Mouse (Mus musculus) ovary, adult 18-20 months (tissue): ENCODE results near the gene Gnai3.

Source experiments
- DNase-seq: peaks from one replicate; pipeline ENCODE4 v3.0.0; 2022; ENCODE audit warnings: low spot score, mixed read lengths

Gene Gnai3

DNA sequence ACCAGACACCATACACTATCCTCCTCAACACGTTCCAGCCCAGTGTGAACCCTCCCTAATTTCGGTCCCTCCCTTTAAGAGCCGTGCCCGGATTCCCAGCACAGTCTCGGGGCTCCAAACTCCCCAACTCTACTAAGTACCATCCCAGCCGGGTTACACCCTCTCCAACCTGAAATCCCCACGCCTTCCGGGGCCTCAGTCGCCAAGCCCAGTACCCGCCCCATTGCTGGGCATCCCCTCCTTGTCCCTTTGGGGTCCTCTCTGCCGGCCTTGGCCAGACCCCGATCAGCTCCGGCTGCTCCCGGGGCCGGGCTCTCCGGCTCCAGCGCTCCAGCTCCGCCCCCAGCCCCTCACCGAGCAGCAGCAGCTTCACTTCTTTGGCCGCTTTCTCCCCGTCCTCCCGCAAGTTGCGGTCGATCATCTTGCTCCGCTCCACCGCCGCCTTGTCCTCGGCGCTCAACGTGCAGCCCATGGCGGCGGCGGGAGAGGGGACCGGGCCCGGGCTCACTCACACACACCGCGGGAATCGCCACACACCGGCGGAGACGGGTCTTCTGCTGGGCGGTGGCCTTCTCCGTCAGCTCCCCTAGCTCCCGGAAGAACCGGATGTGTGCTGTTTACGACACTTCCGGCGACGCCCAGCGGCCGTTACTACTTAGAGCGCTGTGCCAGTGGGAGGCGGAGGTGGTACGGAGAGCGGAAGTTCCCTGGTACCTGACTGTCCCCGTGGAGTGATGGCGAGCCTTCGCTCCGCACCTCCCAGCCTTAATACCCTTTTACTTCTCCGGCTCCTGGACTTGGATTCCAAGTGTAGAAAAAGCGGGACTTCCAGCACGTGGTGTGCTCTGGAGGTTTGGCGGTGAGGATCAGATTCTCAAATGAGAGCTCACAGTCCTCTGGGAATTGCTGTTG lies at the start of gene Gnai3:
Gnai3 (minus strand) TSS at position 613 of the 912 bp plus-strand sequence.
- peak; percentile 83 for DNase-seq

DNA sequence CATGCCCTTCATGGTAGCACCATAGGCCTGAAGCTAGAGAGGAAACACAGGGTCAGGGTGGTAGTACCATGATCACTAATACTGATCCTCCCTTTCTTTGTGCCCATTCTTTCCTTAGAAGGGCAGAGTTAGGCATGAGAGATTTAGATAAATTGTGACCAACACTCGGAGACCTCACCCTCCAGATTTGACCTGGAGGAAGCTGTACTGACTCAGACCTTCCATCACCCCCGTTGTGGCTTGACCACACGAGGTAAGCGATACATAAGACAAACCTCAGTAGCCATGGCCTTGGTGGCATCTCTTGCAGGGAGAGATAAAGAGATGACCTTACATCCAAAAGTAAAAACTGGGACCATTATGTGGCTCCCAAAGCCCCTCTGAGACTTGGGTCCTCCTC lies 49.3 kb upstream of the Gnai3 start:
- no peak for DNase-seq

DNA sequence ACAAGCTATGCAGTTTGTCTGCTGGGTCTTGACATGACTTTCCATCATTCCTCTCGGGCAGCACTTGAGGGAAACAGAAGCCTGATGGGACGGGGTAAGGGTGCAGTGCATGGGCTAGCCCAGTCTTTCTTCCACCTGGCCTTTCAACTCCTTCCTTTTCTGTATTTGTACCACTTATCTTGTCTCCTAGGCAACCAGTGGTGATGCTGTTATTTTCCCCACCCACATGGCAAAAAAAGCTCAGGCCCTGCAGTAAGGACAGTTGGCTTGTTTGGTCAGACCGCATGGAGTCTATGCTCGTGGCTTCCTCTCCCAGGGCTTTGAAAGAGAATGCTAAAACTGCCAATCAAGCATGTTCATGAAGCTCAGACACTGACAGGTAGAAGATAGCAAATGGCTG lies 47.7 kb upstream of the Gnai3 start:
- no peak for DNase-seq

DNA sequence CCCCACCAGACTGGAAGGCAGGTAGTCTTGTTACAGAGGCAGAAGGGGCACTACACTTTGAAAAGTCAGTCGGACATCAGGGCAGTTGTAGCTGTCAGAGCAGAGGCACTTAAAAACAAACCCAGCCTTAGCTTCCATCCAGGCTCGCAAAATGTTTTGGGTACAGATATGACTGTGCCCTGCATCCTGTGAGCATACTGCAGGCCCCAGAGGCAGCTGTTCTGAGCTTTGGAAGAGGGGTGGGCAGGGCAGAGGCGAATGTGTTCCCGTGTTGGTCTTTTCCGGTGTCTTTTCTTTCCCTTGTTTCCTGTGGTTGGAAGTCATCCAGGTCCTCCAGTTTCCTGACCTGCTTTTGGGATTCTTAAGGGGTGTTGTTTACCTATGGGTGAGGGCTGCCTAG lies 44.0 kb upstream of the Gnai3 start:
- DNase-seq, result no peak

DNA sequence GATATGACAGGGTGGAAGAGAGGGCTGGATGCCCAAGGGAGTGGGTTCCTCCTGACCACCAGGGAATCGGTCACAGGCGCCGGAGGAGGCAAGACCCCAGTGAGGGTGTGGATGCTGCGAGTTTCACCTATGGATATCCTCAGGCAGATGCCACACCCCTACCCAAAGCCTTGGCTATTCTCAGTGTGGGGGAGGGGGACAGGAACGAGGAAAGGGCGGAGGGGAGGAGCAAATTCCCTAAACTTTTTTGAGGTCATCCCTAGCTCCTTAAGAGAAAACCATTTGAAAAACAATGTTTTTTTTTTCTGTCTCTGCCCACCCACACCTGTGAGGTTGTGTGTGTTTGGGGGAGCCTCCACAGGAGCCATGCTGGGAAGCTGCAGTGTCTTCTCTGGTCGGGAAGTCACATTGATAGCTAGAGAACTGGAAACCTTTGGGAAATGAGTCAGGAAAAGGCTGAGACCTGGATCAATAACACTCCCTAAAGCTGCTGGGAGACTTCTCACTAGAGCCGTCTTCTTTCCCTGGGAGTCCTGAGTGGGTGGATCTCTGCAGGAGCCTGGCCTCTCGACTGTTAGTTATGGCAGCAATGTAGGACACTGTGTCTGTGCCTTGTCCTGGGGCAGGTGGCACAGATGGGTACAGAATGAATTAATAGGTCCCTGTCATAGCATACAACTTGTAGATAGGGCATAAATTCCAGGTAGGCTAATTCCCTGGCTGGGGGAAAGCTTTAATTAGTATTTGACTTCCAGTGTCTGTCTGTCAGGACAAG lies 43.0 kb upstream of the Gnai3 start:
- DNase-seq, result no peak

DNA sequence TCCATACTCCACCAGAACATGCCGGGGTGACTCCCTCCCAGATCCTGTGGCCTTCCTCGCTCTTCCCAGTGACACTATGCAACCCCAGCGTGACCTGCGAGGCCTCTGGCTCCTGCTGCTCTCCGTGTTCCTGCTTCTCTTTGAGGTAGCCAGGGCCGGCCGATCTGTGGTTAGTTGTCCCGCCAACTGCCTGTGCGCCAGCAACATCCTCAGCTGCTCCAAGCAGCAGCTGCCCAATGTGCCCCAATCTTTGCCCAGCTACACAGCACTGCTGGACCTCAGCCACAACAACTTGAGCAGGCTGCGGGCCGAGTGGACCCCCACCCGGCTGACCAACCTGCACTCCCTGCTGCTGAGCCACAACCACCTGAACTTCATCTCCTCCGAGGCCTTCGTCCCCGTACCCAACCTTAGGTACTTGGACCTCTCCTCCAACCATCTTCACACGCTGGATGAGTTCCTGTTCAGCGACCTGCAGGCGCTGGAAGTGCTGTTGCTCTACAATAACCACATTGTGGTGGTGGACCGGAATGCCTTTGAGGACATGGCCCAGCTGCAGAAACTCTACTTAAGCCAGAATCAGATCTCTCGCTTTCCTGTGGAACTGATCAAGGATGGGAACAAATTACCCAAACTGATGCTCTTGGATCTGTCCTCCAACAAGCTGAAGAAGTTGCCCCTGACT lies 41.3 kb upstream of the Gnai3 start:
- DNase-seq, result no peak

DNA sequence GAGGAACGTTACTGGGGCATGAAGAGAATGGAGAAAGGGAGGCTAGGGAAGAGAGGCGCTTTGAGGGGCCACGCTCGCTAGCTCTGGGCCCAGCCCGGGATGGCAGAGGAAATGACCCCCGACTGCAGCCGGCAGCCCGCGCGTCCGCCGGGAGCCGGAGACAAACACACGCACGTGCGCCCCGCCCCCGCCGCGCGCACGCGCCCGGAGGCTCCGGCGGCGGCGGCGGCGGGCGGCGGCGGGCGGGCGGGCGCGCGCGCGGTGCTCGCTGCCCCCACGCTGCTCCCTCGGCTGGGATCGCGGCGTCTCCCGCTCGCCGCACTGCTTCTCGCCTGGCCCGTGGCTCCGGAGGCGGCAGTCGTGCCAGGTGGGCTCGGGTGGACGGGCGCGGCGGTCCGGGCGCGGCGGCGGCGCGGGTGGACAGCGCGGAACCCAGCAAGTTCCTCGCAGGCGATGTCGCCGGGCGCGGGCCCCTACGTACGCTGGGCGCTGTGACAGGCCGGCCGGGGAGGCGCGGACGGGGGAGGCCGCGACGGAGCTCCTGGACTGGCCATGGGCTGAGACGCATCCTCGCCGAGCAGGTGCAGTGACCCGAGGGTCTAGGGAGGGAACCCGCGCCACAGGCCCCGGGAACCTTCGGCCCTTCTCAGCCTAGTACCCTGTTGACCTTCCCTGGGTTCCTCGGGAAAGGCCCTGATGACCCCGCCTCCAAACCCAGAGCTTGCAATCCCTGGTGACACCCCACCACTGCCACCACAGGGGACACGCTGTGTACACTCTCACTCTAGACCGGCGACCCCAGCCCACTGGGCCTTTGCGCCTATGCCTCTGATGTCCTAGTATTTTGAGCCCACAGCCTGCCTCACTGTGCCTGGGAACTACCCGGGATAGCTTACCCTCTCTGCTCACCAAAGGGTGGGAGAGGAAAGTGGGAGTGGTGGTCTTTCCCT lies 40.4 kb upstream of the Gnai3 start, which contains the start of gene Amigo1:
Amigo1 (plus strand) TSS at position 238 of the 950 bp plus-strand sequence.
- DNase-seq, result no peak

DNA sequence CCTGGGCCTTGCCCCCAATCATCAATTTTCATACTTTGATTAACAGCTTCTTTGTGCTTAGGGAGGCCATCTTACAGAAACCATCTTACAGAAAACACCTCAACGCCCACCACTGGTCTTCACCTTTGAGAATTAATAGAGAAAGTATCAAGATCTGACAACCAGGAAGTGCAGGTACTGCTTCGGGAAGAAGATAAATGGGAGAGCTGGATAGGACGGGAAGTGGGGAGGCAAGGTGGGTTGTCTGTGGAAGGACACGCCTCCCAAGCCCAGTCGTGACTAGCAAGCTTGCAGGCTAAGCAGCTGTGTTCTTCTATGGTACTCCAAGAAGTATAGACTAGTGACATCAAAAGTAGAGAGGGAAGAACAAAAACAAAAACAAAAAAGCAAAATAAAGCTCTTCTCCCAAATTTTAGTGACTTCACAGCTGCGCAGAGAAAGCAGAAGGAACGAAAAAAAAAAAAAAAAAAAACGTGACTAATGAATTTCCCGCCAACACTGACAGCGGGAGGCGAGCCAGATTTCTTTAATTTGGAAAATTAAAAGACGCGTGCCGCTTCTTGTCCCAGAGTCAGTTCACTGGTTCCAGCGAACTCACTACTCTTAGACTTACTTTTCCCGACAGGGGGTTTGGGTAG lies 39.6 kb upstream of the Gnai3 start:
- DNase-seq, result no peak

DNA sequence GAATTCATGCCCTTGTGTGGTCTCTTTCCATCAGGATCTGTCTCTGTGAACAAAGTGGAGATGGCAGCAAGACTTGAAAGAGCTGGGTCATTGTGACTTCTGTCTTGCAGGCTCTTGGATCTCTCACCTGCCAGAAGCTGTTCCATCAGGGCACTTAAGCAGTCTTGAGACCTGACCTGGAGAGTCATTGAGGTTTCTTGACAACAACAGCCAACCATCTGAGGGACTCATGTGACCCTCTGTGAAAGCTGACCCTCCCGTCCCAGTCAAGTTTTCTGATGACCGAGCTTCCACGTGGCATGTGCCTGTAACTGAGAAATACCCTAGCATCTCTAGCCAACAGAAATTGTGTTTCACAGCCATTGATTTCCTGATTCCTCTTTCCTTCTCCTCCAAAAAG lies 38.8 kb upstream of the Gnai3 start:
- no peak for DNase-seq

DNA sequence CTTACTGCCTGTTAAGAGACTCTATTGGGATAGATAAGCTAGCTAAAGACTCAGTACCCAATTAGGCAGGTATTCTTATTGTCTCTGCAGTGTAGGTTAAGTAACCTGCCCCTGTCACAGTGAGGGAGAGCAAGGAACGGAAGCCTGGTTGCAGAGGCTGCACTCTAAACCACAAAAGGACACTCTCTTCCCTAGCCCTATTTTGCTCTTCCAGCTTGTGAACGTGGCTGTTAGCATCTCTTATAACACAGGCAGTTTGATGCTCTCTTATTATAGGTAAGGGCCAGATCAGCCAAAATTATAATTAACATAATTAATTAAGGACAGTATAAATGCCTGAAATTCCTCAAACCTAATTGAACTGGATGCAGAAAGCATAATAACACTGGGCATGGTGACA lies 34.6 kb upstream of the Gnai3 start:
- DNase-seq, result no peak

DNA sequence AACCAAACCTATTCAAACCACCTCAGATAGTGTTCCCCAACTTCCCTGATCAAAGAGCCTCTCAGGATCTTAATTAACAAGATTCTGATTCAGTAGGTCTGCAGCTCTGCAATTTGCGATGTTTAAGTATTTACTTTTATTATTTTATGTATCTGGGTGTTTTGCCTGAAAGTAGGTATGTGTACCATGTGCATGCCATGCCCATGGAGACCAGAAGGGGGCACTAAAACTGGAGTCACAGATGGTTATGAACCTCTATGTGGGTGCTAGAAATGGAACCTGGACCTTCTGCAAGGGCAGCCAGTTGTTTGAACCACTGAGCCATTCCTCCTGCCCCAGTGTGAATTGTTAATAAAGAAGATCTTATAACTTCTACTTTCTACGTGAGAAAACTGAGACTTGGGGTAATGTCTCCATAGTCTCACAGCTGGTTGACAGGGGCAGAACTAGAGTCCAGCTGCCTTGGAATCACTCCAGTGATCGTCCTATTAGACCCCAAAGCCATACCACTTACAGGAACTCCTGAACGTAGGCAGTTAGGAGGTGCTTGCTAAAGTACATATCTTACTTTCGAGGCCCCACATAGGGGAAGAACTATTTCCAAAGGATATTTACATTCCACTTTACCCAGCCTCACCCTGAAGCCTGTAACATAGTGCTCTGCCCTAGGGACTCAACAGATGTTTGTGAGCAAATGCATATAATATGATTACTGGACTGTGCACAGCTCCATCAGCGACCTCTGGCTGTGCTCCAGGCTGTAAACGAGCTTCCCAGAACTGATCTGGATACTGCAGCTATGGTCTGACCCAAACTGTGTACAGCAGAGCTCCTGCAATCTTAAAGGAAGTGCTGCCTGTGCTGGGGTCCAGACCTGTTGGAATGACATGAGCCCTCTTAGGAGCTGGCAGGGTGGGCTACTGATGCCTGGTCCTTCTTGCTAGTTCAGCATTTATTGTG lies 33.1 kb upstream of the Gnai3 start:
- DNase-seq, result no peak

DNA sequence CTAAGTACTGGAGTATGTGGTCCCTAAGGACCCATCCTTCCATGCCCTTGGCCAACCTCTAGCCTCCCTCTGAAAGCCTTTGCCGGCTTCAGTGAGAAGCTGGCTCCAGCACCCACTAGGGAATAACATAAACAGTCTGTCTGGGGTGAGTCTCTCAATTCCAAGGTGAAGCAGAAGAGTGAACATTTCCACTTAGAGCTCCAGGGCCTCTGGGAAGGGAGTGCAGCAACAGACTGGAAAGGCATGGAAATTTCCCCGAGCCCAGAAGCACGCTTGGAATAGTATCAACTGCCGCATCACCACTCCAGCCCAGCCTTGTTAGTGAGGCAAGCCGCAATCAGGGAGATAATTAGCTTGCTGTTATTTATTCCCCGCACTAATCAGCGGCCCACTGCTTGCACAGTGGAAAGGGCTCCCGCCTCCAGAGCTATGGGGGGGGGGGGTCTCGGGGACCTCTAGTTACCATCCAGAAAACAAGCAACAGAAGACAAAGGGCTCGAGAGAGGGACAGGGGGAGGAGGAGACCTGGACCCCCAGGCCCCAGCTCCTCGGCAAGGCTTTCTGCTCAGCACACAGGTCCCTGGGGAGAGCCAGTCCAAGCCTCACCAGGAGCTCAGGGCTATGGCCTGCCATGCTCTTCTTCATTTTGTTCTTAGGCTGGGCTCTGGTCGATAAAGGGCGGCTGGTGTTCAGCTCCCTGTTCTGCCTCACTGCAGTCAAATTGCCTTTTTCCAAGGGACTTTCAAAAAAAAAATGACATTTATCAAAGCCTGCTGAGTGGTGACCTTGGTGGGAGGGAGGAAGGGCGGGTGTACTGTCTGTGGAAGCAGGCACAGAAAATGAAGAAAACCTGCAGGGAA lies 29.0 kb upstream of the Gnai3 start:
- DNase-seq, result peak; percentile 64

DNA sequence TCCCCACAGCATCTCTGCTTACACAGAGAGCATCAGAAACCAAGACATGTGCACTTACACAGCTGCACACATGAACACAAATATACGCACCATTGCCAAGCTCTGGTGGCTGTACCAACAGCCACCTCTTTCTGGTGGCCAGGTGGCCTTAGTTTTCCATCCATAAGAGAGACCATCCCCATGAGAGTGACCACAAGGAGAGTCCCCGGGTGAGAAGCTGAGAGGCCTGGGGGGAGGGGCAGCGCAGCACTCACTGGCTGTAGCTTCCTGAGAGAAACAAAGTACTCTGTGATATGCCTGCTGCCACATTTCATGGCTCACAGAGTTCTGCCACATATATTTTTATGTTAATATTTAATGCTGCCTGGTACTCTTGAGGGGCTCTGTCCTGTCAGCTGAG lies 23.3 kb upstream of the Gnai3 start:
- no peak for DNase-seq

DNA sequence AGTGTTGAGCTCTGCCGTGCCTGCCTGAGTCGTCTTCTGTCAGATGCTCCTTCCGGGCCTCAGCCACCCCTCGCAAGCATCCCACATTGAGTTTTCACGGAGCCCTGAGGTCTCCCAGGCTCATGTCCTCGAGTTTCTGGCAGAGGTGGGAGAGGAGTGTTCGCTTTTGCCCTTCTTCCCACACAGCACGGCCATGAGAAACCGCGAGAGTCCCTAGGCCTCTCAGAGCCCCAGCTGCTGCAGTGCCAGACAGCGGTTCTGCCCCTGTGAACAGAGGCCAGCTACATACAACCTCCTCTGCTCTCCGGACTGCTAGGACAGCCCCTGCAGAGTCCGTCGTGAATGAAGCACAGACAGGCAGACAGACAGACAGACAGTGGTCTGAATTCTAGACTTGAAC lies 21.6 kb upstream of the Gnai3 start:
- no peak for DNase-seq

DNA sequence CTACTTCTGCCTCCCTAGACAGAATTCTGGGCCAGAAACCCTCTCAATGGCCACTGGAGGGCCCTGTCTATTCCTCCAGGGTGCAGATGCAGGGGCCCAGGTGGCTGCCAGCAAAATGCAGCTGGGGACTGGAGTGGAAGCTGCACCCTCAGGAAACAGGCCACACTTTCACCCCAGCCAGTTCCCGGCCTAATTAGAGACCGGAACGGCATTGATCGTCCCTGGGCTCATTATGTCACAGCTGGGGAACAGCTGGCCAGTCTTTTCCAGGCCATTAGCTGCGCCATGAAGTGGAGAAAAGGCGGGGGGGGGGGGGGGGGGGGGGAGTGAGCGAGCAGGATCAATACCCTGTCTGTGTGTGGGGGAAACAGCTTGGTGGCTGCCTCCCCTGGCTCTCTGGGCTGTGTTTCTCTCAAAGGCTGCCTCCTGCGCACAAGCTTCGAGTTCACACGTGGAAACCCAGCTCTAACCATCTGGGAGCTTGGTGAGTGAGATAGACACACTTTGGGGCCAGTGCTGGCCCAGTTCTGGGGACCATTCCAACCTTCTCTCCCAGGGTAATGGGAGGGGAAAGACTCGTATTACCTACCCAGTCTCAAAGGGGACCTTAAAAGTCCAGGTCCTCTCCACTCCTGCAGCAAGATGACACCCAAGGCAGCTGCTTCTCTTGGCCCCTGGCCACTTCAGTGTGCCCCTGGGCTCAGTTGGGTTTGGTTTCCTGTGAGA lies 20.7 kb upstream of the Gnai3 start:
- no peak for DNase-seq

DNA sequence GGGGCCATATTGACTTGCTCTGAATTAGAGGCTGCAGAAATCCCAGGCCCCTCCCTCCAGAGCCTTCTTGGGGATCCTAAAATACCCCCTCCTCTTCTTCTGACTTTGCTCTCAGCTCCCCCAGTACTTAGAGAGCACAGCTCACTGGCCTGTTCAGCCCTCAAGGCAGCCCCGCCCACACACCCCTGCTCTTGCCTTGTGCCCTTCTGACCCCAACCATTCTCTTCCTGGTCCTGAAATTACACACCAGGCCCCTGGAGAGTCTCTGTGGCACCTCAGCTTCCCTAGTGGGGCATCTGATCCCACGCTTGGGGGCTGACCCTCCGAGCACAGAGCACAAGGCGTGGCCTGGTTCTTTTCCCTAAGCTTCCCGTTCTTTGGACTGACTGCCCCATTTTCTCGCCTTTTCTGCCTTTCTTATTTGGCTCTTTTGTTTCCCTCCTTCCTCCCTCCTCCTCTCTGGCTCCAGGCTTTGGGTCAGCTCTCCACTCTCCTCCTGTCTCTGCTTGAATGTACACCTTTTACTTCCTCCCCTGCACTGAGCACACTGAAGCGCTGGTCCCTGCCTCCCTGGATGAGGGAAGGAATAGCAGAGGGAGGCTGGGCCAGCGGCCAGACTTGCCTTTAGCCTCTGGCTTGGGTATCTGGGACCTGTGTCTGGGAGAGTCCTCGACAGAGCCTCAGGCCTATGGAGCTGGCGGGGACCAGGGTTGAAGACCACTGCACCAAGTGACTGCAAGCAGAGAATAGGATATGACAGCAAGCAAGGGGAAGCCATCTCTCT lies 19.8 kb upstream of the Gnai3 start:
- DNase-seq, result no peak

DNA sequence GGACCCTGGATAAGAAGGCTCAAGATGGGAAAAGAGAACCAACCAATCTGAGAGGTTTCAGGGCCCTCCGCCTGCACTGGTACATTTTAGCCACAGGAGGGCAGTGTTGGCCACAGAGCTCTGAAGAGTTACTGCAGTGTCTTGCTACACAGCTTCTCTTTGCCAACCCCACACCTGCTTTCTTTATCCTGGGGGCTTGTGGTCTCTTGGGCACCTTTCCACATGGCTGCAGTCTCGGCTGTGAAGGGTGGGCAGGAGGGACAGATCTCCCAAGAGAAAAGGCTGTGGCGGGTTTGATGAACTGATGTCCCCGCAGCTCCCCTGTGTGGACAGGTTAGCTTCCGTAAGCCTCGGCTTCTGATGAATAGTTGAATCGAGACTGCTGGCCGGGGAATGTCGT lies 18.9 kb upstream of the Gnai3 start:
- peak; percentile 48 for DNase-seq
